Mouse (Mus musculus) heart, embryonic 16.5 days (tissue): ENCODE results near the gene Tsc2. TPM values are rescaled to one million over a fixed set of nuclear protein-coding genes. Genes with fewer than 3 reads are reported as not detected.

Experiments used
- ATAC-seq: fragments of 200-750 bp; cut with Nextera tagmentation; replicated peaks from 2 replicates; pipeline ENCODE4 v1.8.0; 2017; ENCODE audit warnings: moderate number of reproducible peaks; ENCODE audit not compliant: insufficient read depth, low FRiP score; ENCODE audit errors: extremely low read depth
- H3K27ac ChIP-seq: fragments of 300-500 bp; sonication (generic); 2 replicates; pipeline ENCODE4 v1.5.1; 2014; ENCODE audit warnings: mild to moderate bottlenecking, low read length, control low read depth, moderate library complexity
- H3K27me3 ChIP-seq: fragments of 300-500 bp; sonication (generic); 2 replicates; pipeline ENCODE4 v1.6.1; 2014; ENCODE audit warnings: low read length, mixed read lengths; ENCODE audit not compliant: control insufficient read depth, insufficient read depth
- H3K36me3 ChIP-seq: fragments of 300-500 bp; sonication (generic); 2 replicates; pipeline ENCODE4 v1.6.1; 2014; ENCODE audit not compliant: control insufficient read depth, insufficient read depth
- H3K4me1 ChIP-seq: fragments of 300-500 bp; sonication (generic); 2 replicates; pipeline ENCODE4 v1.6.1; 2014; ENCODE audit warnings: low read length, mixed read lengths; ENCODE audit not compliant: control insufficient read depth, insufficient read depth
- H3K4me2 ChIP-seq: fragments of 300-500 bp; sonication (generic); 2 replicates; pipeline ENCODE4 v1.6.1; 2014; ENCODE audit warnings: low read depth, mild to moderate bottlenecking, control low read depth, low read length
- H3K4me3 ChIP-seq: fragments of 300-500 bp; sonication (generic); 2 replicates; pipeline ENCODE4 v1.5.1; 2014; ENCODE audit warnings: mild to moderate bottlenecking, control low read depth, low read length
- H3K9ac ChIP-seq: fragments of 300-500 bp; sonication (generic); 2 replicates; pipeline ENCODE4 v1.6.1; 2014; ENCODE audit warnings: low read length, control low read depth
- H3K9me3 ChIP-seq: fragments of 300-500 bp; sonication (generic); replicated peaks from 2 replicates; pipeline ENCODE4 v1.6.1; 2016; ENCODE audit warnings: low read length; ENCODE audit not compliant: control insufficient read depth
- WGBS: fragments of 180-500 bp; shearing (Covaris S2); extraction: QIAGEN DNeasy Blood & Tissue Kit; methylation state at CpG from one replicate; pipeline ENCODE4 v1.1.7; 2014; 5-methylcytosine and 5-hydroxymethylcytosine counted together
- polyA plus RNA-seq: library from polyadenylated mRNA; unstranded; fragments of >200 nt; fragmentation: Nextera tagmentation; extraction: Ambion mirVana; gene quantifications from 2 replicates; pipeline ENCODE4 v1.2.1, GENCODE M21; 2015

Gene Tsc2
- polyA plus RNA-seq, 1 experiment from 2014 or later, result 48.1 TPM

DNA sequence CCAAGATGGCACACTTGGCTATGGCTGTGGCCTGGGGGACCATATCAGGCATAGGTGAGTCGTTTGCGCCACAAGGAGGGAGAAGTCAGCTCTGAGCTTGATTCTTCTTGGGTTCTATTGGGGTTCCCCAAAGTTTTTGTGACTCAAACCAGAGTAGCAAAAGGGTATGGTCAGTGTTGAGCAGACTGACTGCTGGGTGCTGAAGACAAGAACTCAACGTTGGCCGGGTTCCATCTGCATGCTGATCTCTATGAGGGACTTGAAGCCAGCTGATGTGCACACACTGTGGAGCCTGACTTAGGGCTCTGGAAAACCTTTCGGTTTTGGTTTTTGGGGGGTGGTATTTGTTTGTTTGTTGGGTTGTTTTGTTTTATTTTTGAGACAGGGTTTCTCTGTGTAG, 3.3 kb upstream of the Tsc2 start:
- Histone ChIP-seq H3K9ac (no peak overlapping the region), H3K9me3 (no peaks in the 10 kb centered on the region), H3K36me3 (peaks cover under 1% of the 10 kb centered on the region; the same call in 1 of the 2 replicates), H3K4me3 (no peak overlapping the region), H3K27ac (no peak overlapping the region), H3K27me3 (0 out of 2 replicates have a peak, but pooled peaks cover 3% of the 10 kb centered on the region), H3K4me2 (no peak overlapping the region), H3K4me1 (peaks cover 29% of the 10 kb centered on the region)
- 87% methylated on average over 5 of the region's 5 CpGs for WGBS
- ATAC-seq, result no peak

GRCm38 (mm10) chr17:24635024-24635423, 2.6 kb upstream of the Tsc2 start:
- Histone ChIP-seq H3K4me3 (no peak overlapping the region), H3K4me1 (peaks cover 29% of the 10 kb centered on the region), H3K36me3 (peaks cover 7% of the 10 kb centered on the region; the same call in 1 of the 2 replicates), H3K27ac (no peak overlapping the region), H3K27me3 (0 out of 2 replicates have a peak, but pooled peaks cover 3% of the 10 kb centered on the region), H3K9ac (no peak overlapping the region), H3K4me2 (no peak overlapping the region), H3K9me3 (no peaks in the 10 kb centered on the region)
- 45% methylated on average over 4 of the region's 4 CpGs for WGBS
- ATAC-seq, result no peak

- Histone ChIP-seq H3K4me3 (no peak overlapping the region), H3K4me2 (no peak overlapping the region), H3K9ac (no peak overlapping the region), H3K9me3 (no peaks in the 10 kb centered on the region), H3K27me3 (0 out of 2 replicates have a peak, but pooled peaks cover 3% of the 10 kb centered on the region), H3K4me1 (peaks cover 29% of the 10 kb centered on the region), H3K36me3 (peaks cover 17% of the 10 kb centered on the region), H3K27ac (peak overlapping the region; percentile 94)
- no peak for ATAC-seq
- 91% methylated on average over 11 of the region's 11 CpGs for WGBS
Measured at GRCm38 (mm10) chr17:24633831-24634230, 1.4 kb upstream of the Tsc2 start.

GRCm38 (mm10) chr17:24632813-24633449, 501 bp upstream of the Tsc2 start:
- ATAC-seq, result peak; percentile 64
- WGBS, result 5% methylated on average over 22 of the region's 22 CpGs

GRCm38 (mm10) chr17:24630072-24630471, 2.4 kb downstream of the Tsc2 start:
- no peak for ATAC-seq
- no peaks in the 10 kb centered on the region for H3K9me3 ChIP-seq
- peaks cover 18% of the 10 kb centered on the region for H3K4me1 ChIP-seq
- H3K27ac ChIP-seq, result no peak overlapping the region
- WGBS, result 90% methylated on average over 14 of the region's 14 CpGs
- H3K9ac ChIP-seq, result no peak overlapping the region
- no peak overlapping the region for H3K4me3 ChIP-seq
- H3K27me3 ChIP-seq, result 0 out of 2 replicates have a peak, but pooled peaks cover 2% of the 10 kb centered on the region
- peaks cover 33% of the 10 kb centered on the region for H3K36me3 ChIP-seq
- no peak overlapping the region for H3K4me2 ChIP-seq

More at GRCm38 (mm10) chr17:24632813-24633449, 501 bp upstream of the Tsc2 start:
- Histone ChIP-seq H3K9me3 (no peaks in the 10 kb centered on the region), H3K9ac (peak overlapping the region; percentile 89), H3K27me3 (0 out of 2 replicates have a peak, but pooled peaks cover 3% of the 10 kb centered on the region), H3K4me1 (peaks cover 29% of the 10 kb centered on the region), H3K27ac (peak overlapping the region; percentile 94), H3K4me3 (peak overlapping the region; percentile 82), H3K4me2 (peak overlapping the region; percentile 87), H3K36me3 (peaks cover 17% of the 10 kb centered on the region)

GRCm38 (mm10) chr17:24628646-24629045, 3.8 kb downstream of the Tsc2 start:
- H3K36me3 ChIP-seq, result peaks cover 39% of the 10 kb centered on the region
- WGBS, result 29% methylated on average over 5 of the region's 5 CpGs
- ATAC-seq, result no peak

DNA sequence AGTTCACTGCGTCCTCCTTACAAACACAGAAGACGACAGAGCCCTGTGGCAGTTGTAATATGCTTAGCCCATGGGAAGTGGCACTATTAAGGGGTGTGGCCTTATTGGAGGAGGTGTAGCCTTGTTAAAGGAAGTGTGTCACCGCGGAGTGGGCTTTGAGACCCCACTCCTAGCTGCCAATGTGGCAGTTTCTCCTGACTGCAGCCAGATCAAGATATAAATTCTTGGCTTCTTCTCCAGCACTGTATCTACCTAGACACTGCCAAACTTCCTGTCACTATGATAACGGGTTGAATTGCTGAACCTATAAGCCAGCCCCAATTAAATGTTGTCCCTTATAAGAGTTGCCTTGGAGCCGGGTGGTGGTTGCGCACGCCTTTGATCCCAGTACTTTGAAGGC, 7.0 kb downstream of the Tsc2 start:
- H3K36me3 ChIP-seq, result peaks cover 59% of the 10 kb centered on the region
- no peak overlapping the region for H3K4me2 ChIP-seq
- 90% methylated on average over 8 of the region's 8 CpGs for WGBS
- no peak overlapping the region for H3K27ac ChIP-seq
- no peaks in the 10 kb centered on the region for H3K27me3 ChIP-seq
- H3K4me1 ChIP-seq, result no peaks in the 10 kb centered on the region
- H3K4me3 ChIP-seq, result no peak overlapping the region
- no peaks in the 10 kb centered on the region for H3K9me3 ChIP-seq
- no peak overlapping the region for H3K9ac ChIP-seq
- no peak for ATAC-seq

More at GRCm38 (mm10) chr17:24628646-24629045, 3.8 kb downstream of the Tsc2 start:
- Histone ChIP-seq H3K27me3 (no peaks in the 10 kb centered on the region), H3K4me3 (no peak overlapping the region), H3K4me1 (peaks cover 14% of the 10 kb centered on the region), H3K9ac (no peak overlapping the region), H3K4me2 (no peak overlapping the region), H3K9me3 (no peaks in the 10 kb centered on the region), H3K27ac (no peak overlapping the region)

DNA sequence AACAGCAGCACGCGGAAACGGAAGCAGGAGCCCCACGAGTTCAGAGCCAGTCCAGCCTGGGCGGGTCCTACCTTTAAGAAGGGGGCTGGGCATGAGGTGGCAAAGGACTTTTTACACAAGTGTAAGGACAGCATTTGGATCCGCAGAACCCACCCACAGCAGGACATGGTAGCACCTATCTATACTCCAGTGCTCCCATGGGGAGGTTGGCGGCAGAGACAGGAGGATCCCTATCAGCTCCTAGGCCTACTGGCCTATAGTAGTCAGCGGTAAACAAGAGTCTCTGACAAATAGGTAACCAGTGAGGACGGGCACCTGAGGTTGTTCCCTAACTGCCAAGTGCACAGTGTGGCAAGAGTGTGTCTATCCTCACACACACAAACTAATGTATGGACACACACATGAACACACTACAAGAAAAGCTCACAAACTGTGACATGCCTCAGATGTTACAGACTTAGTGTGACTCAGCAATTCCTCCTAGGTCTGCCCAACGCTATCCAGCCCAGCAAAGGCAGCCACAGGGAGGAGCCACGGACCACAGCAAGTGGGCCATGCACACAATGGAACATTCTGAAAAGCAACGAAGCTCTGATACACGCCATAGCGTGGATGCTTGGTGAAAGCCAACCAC, 14.8 kb downstream of the Tsc2 start:
- WGBS, result 77% methylated on average over 14 of the region's 14 CpGs
- no peak overlapping the region for H3K4me3 ChIP-seq
- no peaks in the 10 kb centered on the region for H3K27me3 ChIP-seq
- H3K9me3 ChIP-seq, result no peaks in the 10 kb centered on the region
- H3K27ac ChIP-seq, result no peak overlapping the region
- H3K4me2 ChIP-seq, result no peak overlapping the region
- H3K36me3 ChIP-seq, result peaks cover 63% of the 10 kb centered on the region
- no peak overlapping the region for H3K9ac ChIP-seq
- no peaks in the 10 kb centered on the region for H3K4me1 ChIP-seq
- ATAC-seq, result no peak

GRCm38 (mm10) chr17:24610711-24611110, 21.7 kb downstream of the Tsc2 start:
- Histone ChIP-seq H3K4me2 (no peak overlapping the region), H3K4me3 (no peak overlapping the region), H3K4me1 (peaks cover 4% of the 10 kb centered on the region; the same call in 1 of the 2 replicates), H3K36me3 (peaks cover 50% of the 10 kb centered on the region), H3K27ac (no peak overlapping the region), H3K27me3 (no peaks in the 10 kb centered on the region), H3K9me3 (no peaks in the 10 kb centered on the region), H3K9ac (no peak overlapping the region)
- WGBS, result 44% methylated on average over 2 of the region's 2 CpGs
- no peak for ATAC-seq
